Mouse (Mus musculus): ENCODE results near the gene Frmpd3.

Gene Frmpd3

GRCm38 (mm10) chrX:140456751-140457491 is 114.9 kb downstream of the Frmpd3 start:
- no peak for DNase-seq (ENCODE audit: low spot score)

GRCm38 (mm10) chrX:140457502-140457901 is 115.4 kb downstream of the Frmpd3 start:
- DNase-seq (ENCODE audit: low spot score) = no peak

GRCm38 (mm10) chrX:140478231-140478630 is 136.2 kb downstream of the Frmpd3 start:
- no peak for DNase-seq (ENCODE audit: low spot score)

- no peak for DNase-seq (ENCODE audit: low spot score)
Measured at GRCm38 (mm10) chrX:140479171-140479570, 137.1 kb downstream of the Frmpd3 start.
